Mouse (Mus musculus): ENCODE measurements around the gene Tescl. TPM values are rescaled to one million over a fixed set of nuclear protein-coding genes. Genes with fewer than 3 reads are reported as not detected.

Tescl gene
- not detected in 2 replicates for total RNA-seq (2021)
- long read RNA-seq, experiment 1 = 0 reads
- long read RNA-seq, experiment 2, partial matches to known transcripts = 0 of 2 reads
- long read RNA-seq, experiment 2, other reads (novel, unspliced or antisense) = 0 of 2 reads

- peak; percentile 29 for DNase-seq
These were observed at the start of gene Tescl for GRCm38 (mm10) chr7:24333304-24333986. TSS of gene Tescl (minus strand) at chr7:24333936.

GRCm38 (mm10) chr7:24382730-24383372, 49.1 kb upstream of the Tescl start:
- no peak for DNase-seq

- DNase-seq = no peak
These were observed 46.6 kb upstream of the Tescl start for GRCm38 (mm10) chr7:24380370-24380769.

- DNase-seq = no peak
These were observed 46.2 kb upstream of the Tescl start for GRCm38 (mm10) chr7:24379934-24380333.

- DNase-seq = no peak
These were observed 44.4 kb upstream of the Tescl start for GRCm38 (mm10) chr7:24378049-24378701.

GRCm38 (mm10) chr7:24377091-24377865, 43.5 kb upstream of the Tescl start:
- DNase-seq = peak; percentile 74

- DNase-seq = no peak
These were observed 42.7 kb upstream of the Tescl start for GRCm38 (mm10) chr7:24376456-24376855.

- peak; percentile 43 for DNase-seq
These were observed 40.0 kb upstream of the Tescl start for GRCm38 (mm10) chr7:24373538-24374379.

GRCm38 (mm10) chr7:24372786-24373185, 39.0 kb upstream of the Tescl start:
- DNase-seq = no peak

- DNase-seq = peak; percentile 27
These were observed 38.6 kb upstream of the Tescl start for GRCm38 (mm10) chr7:24372300-24372699.

- no peak for DNase-seq
These were observed 38.0 kb upstream of the Tescl start for GRCm38 (mm10) chr7:24371809-24372145.

- peak; percentile 2 for DNase-seq
These were observed 37.5 kb upstream of the Tescl start for GRCm38 (mm10) chr7:24371012-24371808.

- DNase-seq = peak; percentile 34
These were observed 36.2 kb upstream of the Tescl start, which contains the start of gene Kcnn4 for GRCm38 (mm10) chr7:24369731-24370541. TSS of gene Kcnn4 (plus strand) at chr7:24370263.

GRCm38 (mm10) chr7:24368946-24369345, 35.2 kb upstream of the Tescl start:
- peak; percentile 0 for DNase-seq

GRCm38 (mm10) chr7:24368226-24368625, 34.5 kb upstream of the Tescl start:
- DNase-seq = no peak

GRCm38 (mm10) chr7:24366716-24367632, 33.2 kb upstream of the Tescl start:
- DNase-seq = no peak

- no peak for DNase-seq
These were observed 31.7 kb upstream of the Tescl start for GRCm38 (mm10) chr7:24365258-24366014.

GRCm38 (mm10) chr7:24364827-24365226, 31.1 kb upstream of the Tescl start:
- DNase-seq = peak; percentile 89

Data from adrenal gland, postnatal 14 days (tissue).